Mouse (Mus musculus) spleen, adult 2 months (tissue): ENCODE measurements around the gene 2410137M14Rik. TPM values are rescaled to one million over a fixed set of nuclear protein-coding genes. Genes with fewer than 3 reads are reported as not detected.
"Not testable (repeated sequence)": the region's sequence is repeated elsewhere in the genome, so short reads cannot be mapped to it uniquely, and the experiment has no call there.

Experiments used
- DNase-seq, 2 experiments: peaks; one replicate each; pipeline versions ENCODE4 v3.0.0 to v3.0.0-alpha.2; 2012 to 2021; ENCODE audit warnings: low spot score in 2 of 2, low read depth in 1 of 2
- H3K27ac ChIP-seq: fragments of 200-500 bp; 2 replicates; pipeline ENCODE4 v1.5.1; 2012; ENCODE audit warnings: low read length, inconsistent platforms; ENCODE audit not compliant: insufficient read depth
- H3K27me3 ChIP-seq: fragments of 200-500 bp; 2 replicates; pipeline ENCODE4 v1.6.1; 2012; ENCODE audit warnings: mild to moderate bottlenecking, moderate library complexity, low read length, inconsistent platforms; ENCODE audit not compliant: control insufficient read depth, insufficient read depth
- H3K36me3 ChIP-seq: fragments of 200-500 bp; 2 replicates; pipeline ENCODE4 v1.6.1; 2012; ENCODE audit warnings: mild to moderate bottlenecking, low read length, inconsistent platforms; ENCODE audit not compliant: control insufficient read depth, insufficient read depth
- H3K4me1 ChIP-seq: fragments of 200-500 bp; 2 replicates; pipeline ENCODE4 v1.6.1; 2011; ENCODE audit warnings: inconsistent platforms; ENCODE audit not compliant: control insufficient read depth, insufficient read depth, insufficient read length
- H3K4me3 ChIP-seq: fragments of 200-500 bp; 2 replicates; pipeline ENCODE4 v1.5.1; 2011; ENCODE audit warnings: mild to moderate bottlenecking, inconsistent platforms; ENCODE audit not compliant: insufficient read depth, insufficient read length; ENCODE audit errors: extremely low read depth
- CTCF ChIP-seq: fragments of 200-500 bp; IDR thresholded peaks from 2 replicates; pipeline ENCODE4 v1.5.1; 2011; ENCODE audit warnings: mild to moderate bottlenecking, inconsistent platforms; ENCODE audit not compliant: insufficient read depth, insufficient read length, insufficient replicate concordance; ENCODE audit errors: extremely low read depth
- POLR2A ChIP-seq: fragments of 200-500 bp; IDR thresholded peaks from 2 replicates; pipeline ENCODE4 v1.6.1; 2011; ENCODE audit warnings: low read depth, low read length, inconsistent platforms
- WGBS: fragments of 180-500 bp; shearing (Covaris S2); methylation state at CpG from one replicate; pipeline ENCODE4 v1.1.7; 2018; 5-methylcytosine and 5-hydroxymethylcytosine counted together
- polyA plus RNA-seq: library from polyadenylated mRNA; depleted of rRNA; stranded (reverse); fragments of >200 nt; gene quantifications from 2 replicates; pipeline ENCODE4 v1.2.3, GENCODE M21; 2012

2410137M14Rik gene
- polyA plus RNA-seq, 1 experiment = not detected

DNA sequence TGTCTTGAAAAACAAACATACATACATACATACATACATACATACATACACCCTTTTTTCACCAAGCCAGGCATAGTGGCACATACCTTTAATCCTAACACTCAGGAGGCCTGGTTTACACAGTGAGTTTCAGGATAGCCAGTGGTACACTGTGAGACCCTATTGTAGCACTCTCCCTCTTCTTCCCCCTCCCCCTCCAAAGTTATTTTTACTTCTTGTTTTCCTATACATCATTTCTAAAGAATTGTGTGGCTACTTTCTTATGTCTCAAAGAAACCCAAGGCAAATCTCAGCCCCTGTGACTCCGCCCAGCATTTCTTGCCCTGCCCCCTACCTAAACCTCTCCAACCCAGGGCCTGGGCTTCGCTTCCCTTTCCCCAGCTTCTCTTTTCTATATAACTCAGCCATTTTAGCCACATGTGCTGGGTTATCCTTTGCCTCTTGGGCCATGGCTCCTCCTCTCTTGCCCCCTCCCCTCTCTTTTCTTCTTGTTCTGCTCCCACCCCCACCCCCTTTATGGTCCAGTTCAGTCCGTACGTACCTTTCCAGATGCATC is 12.8 kb upstream of the 2410137M14Rik start:
- no peaks in the 10 kb centered on the region for H3K27me3 ChIP-seq
- H3K27ac ChIP-seq = no peak overlapping the region
- TF ChIP-seq POLR2A (no peak), CTCF (no peak)
- H3K4me3 ChIP-seq = no peak overlapping the region
- WGBS = 78% methylated on average over 4 of the region's 4 CpGs
- H3K36me3 ChIP-seq = no peaks in the 10 kb centered on the region
- peaks cover 2% of the 10 kb centered on the region; the same call in 1 of the 2 replicates for H3K4me1 ChIP-seq
- DNase-seq = no peak

DNA sequence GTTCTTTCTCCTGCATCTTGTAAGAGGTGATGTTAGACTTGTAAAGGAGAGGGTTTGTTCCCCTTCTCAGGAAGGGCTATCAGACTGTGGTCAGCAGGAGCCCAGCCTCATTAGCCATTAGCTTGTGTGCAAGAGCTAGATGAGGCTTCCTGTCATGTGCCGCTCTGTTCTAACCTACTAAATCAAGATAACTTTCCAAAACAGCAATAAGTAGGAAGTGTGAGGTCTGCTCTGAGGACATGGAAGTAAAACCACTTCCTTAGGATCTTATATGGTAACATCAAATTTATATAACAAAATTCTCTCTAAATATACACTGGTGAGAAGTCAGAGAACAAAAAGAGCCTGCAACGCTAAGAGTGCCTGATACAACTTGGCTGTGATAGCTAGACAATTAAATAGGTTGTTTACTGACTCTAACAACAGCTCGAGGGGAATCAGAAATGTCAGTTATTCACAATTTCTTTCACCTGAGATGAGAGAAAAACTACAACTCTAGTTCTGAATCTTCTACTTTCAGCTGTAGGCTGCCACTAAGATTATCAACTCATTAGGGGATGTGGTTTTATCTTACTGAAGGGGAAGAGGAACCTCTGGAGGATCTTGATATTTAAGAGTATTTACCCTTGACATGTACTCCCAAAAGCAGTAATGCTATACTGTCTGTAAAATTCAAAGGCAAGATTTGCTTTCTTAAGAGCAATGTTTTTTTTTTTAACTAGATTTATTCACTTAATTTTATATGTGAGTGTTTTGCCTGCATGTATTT is 11.5 kb upstream of the 2410137M14Rik start:
- DNase-seq = no peak
- no peak for TF ChIP-seq CTCF
- TF ChIP-seq POLR2A = no peak
- Histone ChIP-seq H3K27me3 (0 out of 2 replicates have a peak, but pooled peaks cover 1% of the 10 kb centered on the region), H3K36me3 (no peaks in the 10 kb centered on the region), H3K27ac (no peak overlapping the region), H3K4me3 (no peak overlapping the region), H3K4me1 (peaks cover 2% of the 10 kb centered on the region; the same call in 1 of the 2 replicates)
- 9% methylated on average over 3 of the region's 3 CpGs for WGBS

- H3K4me1 ChIP-seq, H3K27ac ChIP-seq, DNase-seq, H3K36me3 ChIP-seq, H3K4me3 ChIP-seq, H3K27me3 ChIP-seq: not testable (repeated sequence)
- 96% methylated on average over 6 of the region's 6 CpGs for WGBS
These were observed 9.6 kb upstream of the 2410137M14Rik start for GRCm38 (mm10) chr17:36990630-36991029.

DNA sequence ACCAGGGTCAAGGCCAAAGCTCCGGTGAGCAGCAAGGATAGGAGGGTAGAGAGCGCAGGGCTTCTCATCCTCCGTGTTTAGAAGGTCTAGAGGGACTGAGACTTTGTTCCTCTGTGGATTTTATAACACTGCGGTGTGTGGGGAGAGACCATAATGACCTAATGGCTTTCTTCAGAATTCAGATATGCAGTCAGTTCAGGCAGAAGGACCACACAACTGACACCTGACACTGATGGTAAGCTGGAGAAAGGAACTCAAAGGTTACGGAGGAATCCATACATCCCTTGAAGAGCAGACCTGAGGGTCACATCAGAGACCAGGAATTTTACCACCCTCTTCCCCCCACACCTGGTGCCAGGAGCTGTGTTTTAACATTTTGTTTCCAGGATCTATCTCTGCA is 8.4 kb upstream of the 2410137M14Rik start, which contains the start of gene H2-M5:
Gene H2-M5, minus strand, starts transcription at position 101 of the 400 bp plus-strand sequence.
- Histone ChIP-seq H3K36me3 (no peaks in the 10 kb centered on the region), H3K4me1 (peaks cover 2% of the 10 kb centered on the region; the same call in 1 of the 2 replicates), H3K27ac (no peak within 1 kb of the TSS), H3K4me3 (no peak within 1 kb of the TSS), H3K27me3 (0 out of 2 replicates have a peak, but pooled peaks cover 1% of the 10 kb centered on the region)
- WGBS = 85% methylated on average over 5 of the region's 5 CpGs
- TF ChIP-seq CTCF (no peak), POLR2A (no peak)
- DNase-seq = no peak

- TF ChIP-seq POLR2A = no peak
- no peak for TF ChIP-seq CTCF
- Histone ChIP-seq H3K4me3 (no peak overlapping the region), H3K27me3 (0 out of 2 replicates have a peak, but pooled peaks cover 1% of the 10 kb centered on the region), H3K27ac (no peak overlapping the region), H3K4me1 (peaks cover 2% of the 10 kb centered on the region; the same call in 1 of the 2 replicates), H3K36me3 (no peaks in the 10 kb centered on the region)
- 21% methylated on average over 24 of the region's 24 CpGs for WGBS
- no peak for DNase-seq
These were observed 7.4 kb upstream of the 2410137M14Rik start for GRCm38 (mm10) chr17:36988475-36988874.

GRCm38 (mm10) chr17:36982253-36983155 is 1.5 kb upstream of the 2410137M14Rik start:
- no peak for TF ChIP-seq CTCF
- Histone ChIP-seq H3K4me1 (no peaks in the 10 kb centered on the region), H3K36me3 (no peaks in the 10 kb centered on the region), H3K27me3 (no peaks in the 10 kb centered on the region), H3K4me3 (no peak overlapping the region), H3K27ac (no peak overlapping the region)
- DNase-seq = no peak
- 60% methylated on average over 5 of the region's 5 CpGs for WGBS
